Mouse (Mus musculus): Measurements from ENCODE around the gene Pidd1. TPM values are rescaled to one million over a fixed set of nuclear protein-coding genes. Genes with fewer than 3 reads are reported as not detected.
A peak's percentile ranks its signal among the peaks of the same experiment; 100 is the strongest.
"Not testable (repeated sequence)": the region's sequence is repeated elsewhere in the genome, so short reads cannot be mapped to it uniquely, and the experiment has no call there.

Gene Pidd1
- polyA plus RNA-seq, 1 experiment: 22.1 TPM

DNA sequence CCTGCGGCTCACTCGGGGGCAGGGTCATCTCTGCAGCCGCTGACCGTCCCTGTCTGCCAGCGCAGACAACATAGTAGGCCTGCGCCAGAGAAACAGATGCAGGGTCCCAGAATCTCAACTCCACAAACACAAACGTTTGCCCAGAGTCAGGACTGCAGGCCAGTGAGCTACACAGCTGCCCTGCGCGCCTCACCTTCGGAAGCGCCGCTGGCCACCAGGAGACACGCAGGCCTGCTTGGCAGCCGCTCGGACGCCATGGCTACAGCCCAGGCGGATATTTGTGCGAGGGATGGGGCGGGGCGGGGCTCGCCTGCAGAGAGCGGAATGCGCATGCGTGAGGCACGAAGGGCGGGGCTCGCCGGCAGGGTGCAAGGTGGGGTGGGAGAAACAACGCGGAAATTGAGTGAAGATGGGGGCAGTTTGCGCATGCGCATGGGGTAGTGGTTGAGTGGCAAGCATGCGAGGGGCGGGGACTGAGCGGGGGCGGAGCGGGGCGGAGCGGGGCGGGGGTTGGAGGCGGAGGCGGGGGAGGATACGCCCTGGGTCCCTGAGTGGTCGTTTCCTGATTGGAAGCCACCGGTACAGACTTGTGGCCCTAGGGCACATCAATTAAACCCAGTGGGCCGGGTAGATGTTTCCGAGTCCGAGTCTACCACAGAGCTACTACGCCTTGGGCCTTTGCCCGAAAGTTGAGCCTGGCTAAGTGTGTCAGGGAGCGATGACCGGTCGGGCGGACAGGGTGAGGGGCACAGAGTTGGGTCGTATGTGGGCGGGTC is 29.8 kb downstream of the Pidd1 start, which contains the start of gene Gatd1:
Gene Gatd1, minus strand, starts transcription at position 328 of the 776 bp plus-strand sequence.
- Histone ChIP-seq H3K9me3 (replicated peaks; ENCODE audit: control insufficient read depth, insufficient read depth, low read length, poor library complexity, severe bottlenecking) (no peaks in the 10 kb centered on the region), H3K9ac (ENCODE audit: low read depth, poor library complexity, severe bottlenecking) (peak within 1 kb of the TSS; percentile 76), H3K27me3 (ENCODE audit: control insufficient read depth, insufficient read depth, low read length, poor library complexity, severe bottlenecking) (no peaks in the 10 kb centered on the region), H3K36me3 (ENCODE audit: control insufficient read depth, insufficient read depth, low read length, poor library complexity, severe bottlenecking) (no peaks in the 10 kb centered on the region), H3K27ac (ENCODE audit: insufficient read depth, low read length) (peak within 1 kb of the TSS; percentile 58), H3K4me1 (ENCODE audit: control insufficient read depth, insufficient read depth, low read length) (peaks cover 6% of the 10 kb centered on the region), H3K4me3 (ENCODE audit: low read depth, low read length) (peak within 1 kb of the TSS; percentile 85)
- TF ChIP-seq CTCF (IDR thresholded peaks at IDR 0.05; ENCODE audit: low read depth, low read length) (no peak), POLR2A (IDR thresholded peaks at IDR 0.05; ENCODE audit: insufficient read depth, low read length) (peak; percentile 67), EP300 (IDR thresholded peaks at IDR 0.05; ENCODE audit: insufficient read depth, low read depth, low read length) (0 out of 2 replicates have a peak, but pooled peaks have one; percentile 24)

DNA sequence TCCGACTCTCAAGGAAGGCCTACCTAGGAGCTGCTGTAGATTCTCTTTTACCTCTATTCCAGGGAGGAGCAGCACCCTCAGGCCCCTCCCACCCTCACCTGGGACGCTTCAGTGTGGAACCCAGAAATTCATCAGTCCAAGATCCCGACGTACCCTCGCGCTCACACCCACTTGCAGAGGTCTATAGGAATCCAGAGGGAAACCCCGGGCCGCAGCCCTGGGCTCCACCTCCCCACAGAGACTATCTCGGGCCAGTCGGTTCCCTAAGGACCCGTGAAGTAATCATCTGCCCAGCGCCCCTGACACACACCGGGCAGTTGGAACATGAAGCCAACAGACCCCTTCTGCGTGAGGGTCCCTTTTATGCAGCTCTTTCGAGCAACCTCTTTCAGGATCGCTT is 30.5 kb downstream of the Pidd1 start:
- TF ChIP-seq CTCF (IDR thresholded peaks at IDR 0.05; ENCODE audit: low read depth, low read length): no peak
- TF ChIP-seq POLR2A (IDR thresholded peaks at IDR 0.05; ENCODE audit: insufficient read depth, low read length): no peak
- TF ChIP-seq EP300 (IDR thresholded peaks at IDR 0.05; ENCODE audit: insufficient read depth, low read depth, low read length): no peak
- H3K4me3 ChIP-seq (ENCODE audit: low read depth, low read length): peak overlapping the region; percentile 84
- H3K36me3 ChIP-seq (ENCODE audit: control insufficient read depth, insufficient read depth, low read length, poor library complexity, severe bottlenecking): no peaks in the 10 kb centered on the region
- peak overlapping the region; percentile 60 for H3K9ac ChIP-seq (ENCODE audit: low read depth, poor library complexity, severe bottlenecking)
- no peaks in the 10 kb centered on the region for H3K27me3 ChIP-seq (ENCODE audit: control insufficient read depth, insufficient read depth, low read length, poor library complexity, severe bottlenecking)
- H3K27ac ChIP-seq (ENCODE audit: insufficient read depth, low read length): no peak overlapping the region
- peaks cover 5% of the 10 kb centered on the region for H3K4me1 ChIP-seq (ENCODE audit: control insufficient read depth, insufficient read depth, low read length)
- H3K9me3 ChIP-seq (replicated peaks; ENCODE audit: control insufficient read depth, insufficient read depth, low read length, poor library complexity, severe bottlenecking): no peaks in the 10 kb centered on the region

DNA sequence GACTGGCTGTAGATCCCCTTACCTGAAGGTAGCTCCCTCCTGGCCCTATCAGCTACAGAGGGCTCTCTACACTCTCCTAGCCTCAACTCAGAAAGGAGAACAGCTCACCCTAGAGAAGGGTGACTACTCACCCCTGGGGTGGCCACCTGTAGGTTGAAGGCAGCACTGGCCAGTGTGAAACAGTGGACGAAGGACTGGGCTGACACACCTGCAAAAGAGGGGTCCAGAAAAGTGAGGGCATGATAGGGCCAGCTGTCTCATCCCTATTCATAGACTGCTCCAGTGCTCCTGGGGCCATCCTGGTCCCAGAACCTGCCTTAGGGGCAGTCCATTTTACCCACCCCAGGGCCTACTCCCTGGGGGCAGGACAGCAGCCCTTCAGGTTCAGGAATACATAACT is 32.2 kb downstream of the Pidd1 start:
- Histone ChIP-seq H3K9me3 (replicated peaks; ENCODE audit: control insufficient read depth, insufficient read depth, low read length, poor library complexity, severe bottlenecking) (no peaks in the 10 kb centered on the region), H3K27me3 (ENCODE audit: control insufficient read depth, insufficient read depth, low read length, poor library complexity, severe bottlenecking) (no peaks in the 10 kb centered on the region), H3K27ac (ENCODE audit: insufficient read depth, low read length) (no peak overlapping the region), H3K9ac (ENCODE audit: low read depth, poor library complexity, severe bottlenecking) (no peak overlapping the region), H3K4me3 (ENCODE audit: low read depth, low read length) (no peak overlapping the region), H3K36me3 (ENCODE audit: control insufficient read depth, insufficient read depth, low read length, poor library complexity, severe bottlenecking) (no peaks in the 10 kb centered on the region), H3K4me1 (ENCODE audit: control insufficient read depth, insufficient read depth, low read length) (peaks cover 5% of the 10 kb centered on the region)
- TF ChIP-seq CTCF (IDR thresholded peaks at IDR 0.05; ENCODE audit: low read depth, low read length) (no peak), EP300 (IDR thresholded peaks at IDR 0.05; ENCODE audit: insufficient read depth, low read depth, low read length) (no peak), POLR2A (IDR thresholded peaks at IDR 0.05; ENCODE audit: insufficient read depth, low read length) (no peak)

DNA sequence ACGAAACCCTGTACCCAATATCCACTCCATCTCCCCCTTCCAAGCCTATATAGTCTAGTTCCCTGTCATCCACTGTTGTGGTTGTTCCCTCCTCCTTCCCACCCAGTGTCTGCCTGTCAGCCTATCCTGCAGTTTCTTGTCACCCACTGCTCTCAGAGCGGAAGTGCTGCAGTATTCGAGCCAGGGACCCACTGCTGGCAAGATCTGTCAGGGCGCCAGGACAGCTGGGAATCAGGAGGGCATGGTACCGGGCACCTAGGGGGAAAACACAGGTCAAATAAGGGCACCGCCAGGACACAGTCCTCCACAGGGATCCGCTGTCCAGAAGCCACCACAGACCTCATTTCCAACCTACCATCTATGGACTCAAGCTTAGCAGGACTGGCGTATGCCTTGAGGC is 33.2 kb downstream of the Pidd1 start:
- Histone ChIP-seq H3K27ac (ENCODE audit: insufficient read depth, low read length) (no peak overlapping the region), H3K9me3 (replicated peaks; ENCODE audit: control insufficient read depth, insufficient read depth, low read length, poor library complexity, severe bottlenecking) (no peaks in the 10 kb centered on the region), H3K27me3 (ENCODE audit: control insufficient read depth, insufficient read depth, low read length, poor library complexity, severe bottlenecking) (no peaks in the 10 kb centered on the region), H3K4me3 (ENCODE audit: low read depth, low read length) (no peak overlapping the region), H3K4me1 (ENCODE audit: control insufficient read depth, insufficient read depth, low read length) (no peaks in the 10 kb centered on the region), H3K9ac (ENCODE audit: low read depth, poor library complexity, severe bottlenecking) (no peak overlapping the region), H3K36me3 (ENCODE audit: control insufficient read depth, insufficient read depth, low read length, poor library complexity, severe bottlenecking) (no peaks in the 10 kb centered on the region)
- TF ChIP-seq CTCF (IDR thresholded peaks at IDR 0.05; ENCODE audit: low read depth, low read length) (no peak), POLR2A (IDR thresholded peaks at IDR 0.05; ENCODE audit: insufficient read depth, low read length) (no peak), EP300 (IDR thresholded peaks at IDR 0.05; ENCODE audit: insufficient read depth, low read depth, low read length) (no peak)

DNA sequence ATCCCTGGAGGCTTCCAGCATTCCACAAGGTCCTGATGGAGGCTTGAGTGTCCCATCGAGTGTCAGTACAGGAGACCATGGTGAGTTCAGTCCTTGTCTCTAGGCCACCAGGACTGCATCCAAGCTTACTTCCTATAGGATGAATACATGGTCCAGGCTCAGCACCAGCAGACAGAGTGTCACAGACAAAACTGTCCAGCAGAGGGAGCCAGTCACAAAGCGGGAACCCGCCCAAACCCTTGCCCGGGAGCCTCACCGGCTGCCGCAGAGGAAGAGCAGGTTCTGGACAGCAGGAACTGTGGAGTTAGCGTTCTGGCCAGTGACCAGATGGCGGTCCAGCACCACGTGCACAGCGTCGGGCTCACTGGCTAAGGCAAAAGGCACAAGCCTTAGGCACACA is 35.0 kb downstream of the Pidd1 start:
- Histone ChIP-seq H3K4me1 (ENCODE audit: control insufficient read depth, insufficient read depth, low read length) (no peaks in the 10 kb centered on the region), H3K27me3 (ENCODE audit: control insufficient read depth, insufficient read depth, low read length, poor library complexity, severe bottlenecking) (no peaks in the 10 kb centered on the region), H3K9ac (ENCODE audit: low read depth, poor library complexity, severe bottlenecking) (no peak overlapping the region), H3K27ac (ENCODE audit: insufficient read depth, low read length) (no peak overlapping the region), H3K9me3 (replicated peaks; ENCODE audit: control insufficient read depth, insufficient read depth, low read length, poor library complexity, severe bottlenecking) (no peaks in the 10 kb centered on the region), H3K36me3 (ENCODE audit: control insufficient read depth, insufficient read depth, low read length, poor library complexity, severe bottlenecking) (no peaks in the 10 kb centered on the region), H3K4me3 (ENCODE audit: low read depth, low read length) (no peak overlapping the region)
- no peak for TF ChIP-seq EP300 (IDR thresholded peaks at IDR 0.05; ENCODE audit: insufficient read depth, low read depth, low read length)
- TF ChIP-seq CTCF (IDR thresholded peaks at IDR 0.05; ENCODE audit: low read depth, low read length): peak; percentile 96

DNA sequence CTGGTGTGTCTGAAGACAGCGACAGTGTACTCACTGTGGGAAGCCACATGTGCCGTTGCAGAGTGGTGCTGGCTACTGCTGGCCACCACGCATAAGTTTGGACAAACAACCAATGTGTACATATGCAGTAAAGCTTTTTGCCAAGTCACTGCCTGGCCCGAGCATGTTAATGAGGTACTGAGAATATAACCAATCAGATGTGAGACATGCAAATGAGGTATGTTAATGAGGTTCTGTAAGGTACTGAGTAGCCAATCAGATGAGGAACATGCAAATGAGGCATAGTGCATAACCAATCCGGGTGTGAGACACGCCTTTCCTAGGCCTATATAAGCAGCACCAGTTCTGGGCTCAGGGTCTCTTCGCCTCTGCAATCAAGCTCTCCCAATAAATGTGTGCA is 36.2 kb downstream of the Pidd1 start:
- not testable (repeated sequence) for H3K9me3 ChIP-seq (replicated peaks; ENCODE audit: control insufficient read depth, insufficient read depth, low read length, poor library complexity, severe bottlenecking); H3K27me3 ChIP-seq (ENCODE audit: control insufficient read depth, insufficient read depth, low read length, poor library complexity, severe bottlenecking); H3K36me3 ChIP-seq (ENCODE audit: control insufficient read depth, insufficient read depth, low read length, poor library complexity, severe bottlenecking); H3K9ac ChIP-seq (ENCODE audit: low read depth, poor library complexity, severe bottlenecking); H3K4me3 ChIP-seq (ENCODE audit: low read depth, low read length); H3K4me1 ChIP-seq (ENCODE audit: control insufficient read depth, insufficient read depth, low read length); H3K27ac ChIP-seq (ENCODE audit: insufficient read depth, low read length)
